Mouse (Mus musculus) Muller cell, postnatal 12 days (primary cell): ENCODE measurements at regions not wholly inside any gene's neighbourhood (a gene's known extent, or its start where the extent isn't known, plus 50 kb on each side); places are given as distances from the start of the nearest gene placed in this dataset.
A peak's percentile ranks its signal among the peaks of the same experiment; 100 is the strongest.

ENCODE experiments used
- DNase-seq: peaks from one replicate; pipeline ENCODE4 v3.0.0-alpha.2; 2015; ENCODE audit errors: inconsistent ontology term

DNA sequence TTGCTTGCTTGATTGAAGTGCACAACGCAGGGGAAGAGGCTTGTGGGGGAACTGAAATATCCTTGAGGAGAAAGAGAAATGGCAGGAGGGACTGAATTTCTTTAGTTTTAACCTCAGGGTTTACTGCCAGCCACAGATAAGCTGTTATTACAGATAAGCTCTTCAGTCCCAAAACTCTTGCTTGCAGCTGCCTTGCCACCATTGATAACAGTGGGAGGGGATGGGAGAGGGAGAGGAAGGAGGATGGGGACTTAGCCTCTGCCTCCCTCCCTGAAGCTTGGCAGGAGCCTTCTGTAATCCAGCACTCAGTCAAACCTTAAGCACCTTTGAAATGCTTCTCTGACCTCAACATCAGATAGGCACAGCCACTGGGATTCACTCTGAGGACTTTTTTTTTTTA, 471.4 kb upstream of the Lsamp start:
- DNase-seq = no peak

DNA sequence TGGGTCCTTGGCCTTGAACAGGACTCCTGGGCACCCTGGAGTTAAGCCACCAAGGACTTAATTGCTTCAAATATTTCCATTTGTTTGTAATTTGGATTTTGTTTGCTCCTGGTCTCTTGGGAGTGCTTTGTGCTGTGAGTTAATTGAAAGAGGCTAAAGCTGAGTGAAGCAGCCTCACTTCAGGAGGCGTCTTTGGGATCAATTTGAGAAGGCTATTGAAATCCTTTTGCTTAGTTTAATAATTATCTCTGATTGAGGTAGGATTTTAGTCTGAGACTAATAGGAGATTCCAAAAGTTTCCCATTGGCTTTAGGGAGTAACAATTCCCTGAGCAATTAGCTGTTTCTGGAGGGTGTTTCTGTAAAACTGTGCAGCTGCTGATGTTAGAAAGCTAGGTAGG, 470.5 kb upstream of the Lsamp start:
- no peak for DNase-seq

GRCm38 (mm10) chr16:39531106-39531505, 453.1 kb upstream of the Lsamp start:
- peak; percentile 89 for DNase-seq

- no peak for DNase-seq
Measured at GRCm38 (mm10) chr16:39532770-39533169, 451.4 kb upstream of the Lsamp start.

DNA sequence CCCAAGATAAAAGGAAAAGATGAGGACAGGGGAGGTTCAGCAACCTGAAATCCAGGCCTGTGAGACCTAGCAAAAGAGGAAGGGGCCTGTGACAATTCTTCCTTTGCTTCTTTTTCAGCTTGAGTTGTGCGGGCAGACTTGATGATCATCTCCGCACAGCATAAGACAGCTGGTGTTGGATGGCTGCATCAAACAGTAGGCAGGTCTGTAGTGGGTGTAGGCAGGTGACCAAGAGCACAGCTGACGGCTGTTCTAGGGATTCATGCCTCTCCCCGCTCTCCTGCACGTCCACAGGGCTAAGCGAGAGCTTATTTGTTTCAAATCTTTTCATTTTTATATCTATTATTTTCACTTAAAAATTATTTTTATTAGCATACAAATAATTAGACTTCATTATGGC, 450.8 kb upstream of the Lsamp start:
- no peak for DNase-seq

GRCm38 (mm10) chr16:39553316-39553715, 430.8 kb upstream of the Lsamp start:
- DNase-seq = peak; percentile 26

DNA sequence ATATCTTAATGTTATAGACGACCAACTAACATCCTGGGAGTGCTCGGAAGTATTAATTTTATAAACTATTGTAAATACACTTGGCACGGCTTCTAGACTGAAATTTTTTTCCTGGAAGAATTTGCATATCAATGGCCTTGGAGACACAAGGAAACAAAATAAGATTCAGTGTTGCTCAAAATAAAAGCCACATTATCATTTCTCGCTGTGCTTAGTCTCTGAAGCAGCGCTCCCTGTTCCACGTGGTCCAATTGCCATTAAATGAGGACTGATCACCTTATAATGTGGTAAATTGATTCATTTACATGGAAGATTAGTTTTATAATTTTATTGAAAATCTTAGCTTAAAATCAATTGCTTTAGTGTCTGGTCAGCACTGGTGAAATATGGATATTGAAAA, 407.5 kb upstream of the Lsamp start:
- no peak for DNase-seq

GRCm38 (mm10) chr16:39579621-39580020, 404.5 kb upstream of the Lsamp start:
- no peak for DNase-seq
